Mouse (Mus musculus): ENCODE results near the gene Hcrt.

Gene Hcrt

DNA sequence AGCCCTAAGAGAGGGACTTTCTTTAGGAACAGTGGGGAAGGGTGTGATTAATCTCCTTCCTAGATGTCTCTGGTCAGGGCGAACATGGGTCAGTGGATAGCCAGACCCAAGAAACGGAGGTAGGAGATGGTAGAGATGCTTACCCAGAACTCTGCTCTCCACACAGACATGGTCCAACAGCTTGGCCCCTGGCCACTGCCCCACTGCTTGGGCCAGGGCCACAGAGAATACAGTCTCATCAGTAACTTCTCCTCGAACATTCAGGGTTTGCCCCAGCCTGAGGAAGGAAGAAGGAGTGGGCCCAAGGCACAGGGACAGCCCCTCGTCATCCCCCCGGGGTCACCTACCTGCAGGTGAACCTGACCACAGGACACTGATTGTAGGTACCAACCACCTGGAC, 5.1 kb upstream of the Hcrt start:
- no peak for DNase-seq (ENCODE audit: low spot score in 2 of 2)

DNA sequence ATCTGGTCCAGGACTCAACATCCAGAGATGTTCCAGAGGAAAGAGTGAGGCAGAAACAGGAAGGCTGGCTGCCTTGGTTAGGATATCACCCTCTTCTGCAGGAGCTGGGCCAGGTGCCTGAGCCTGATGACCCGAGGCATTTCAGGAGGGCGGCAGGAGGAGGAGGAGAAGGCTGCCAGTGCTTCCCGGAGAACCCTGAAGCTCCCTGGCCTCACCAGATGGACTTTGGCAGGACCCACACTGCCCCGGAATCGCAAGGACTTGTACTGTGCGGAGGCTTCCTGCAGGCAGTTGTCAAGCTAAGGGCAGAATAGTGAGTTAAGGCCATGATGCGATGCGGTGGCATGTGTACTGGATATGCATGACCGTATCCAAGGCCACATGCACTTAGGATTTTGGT, 4.0 kb upstream of the Hcrt start:
- DNase-seq (ENCODE audit: low spot score in 2 of 2), result no peak

DNA sequence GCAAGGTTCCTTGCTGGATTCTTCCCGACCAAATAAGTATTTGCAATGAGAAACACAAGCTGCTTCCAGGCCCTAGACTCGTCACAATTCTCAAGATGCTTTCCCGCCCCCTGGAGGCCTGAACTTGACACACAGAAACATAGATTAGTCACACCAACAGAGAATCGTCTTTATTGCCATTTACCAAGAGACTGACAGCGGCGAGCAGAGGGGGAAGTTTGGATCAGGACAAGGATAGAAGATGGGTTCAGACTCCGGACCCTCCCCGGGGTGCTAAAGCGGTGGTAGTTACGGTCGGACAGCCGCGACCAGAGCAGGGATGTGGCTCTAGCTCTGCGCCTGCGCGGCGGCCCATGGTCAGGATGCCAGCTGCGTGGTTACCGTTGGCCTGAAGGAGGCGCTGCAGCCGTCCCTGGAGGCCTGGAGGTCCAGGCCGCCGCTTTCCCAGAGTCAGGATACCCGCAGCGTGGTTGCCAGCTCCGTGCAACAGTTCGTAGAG, 1.1 kb downstream of the Hcrt start:
- DNase-seq (ENCODE audit: low spot score in 2 of 2), result peak; percentile 90 to 93

DNA sequence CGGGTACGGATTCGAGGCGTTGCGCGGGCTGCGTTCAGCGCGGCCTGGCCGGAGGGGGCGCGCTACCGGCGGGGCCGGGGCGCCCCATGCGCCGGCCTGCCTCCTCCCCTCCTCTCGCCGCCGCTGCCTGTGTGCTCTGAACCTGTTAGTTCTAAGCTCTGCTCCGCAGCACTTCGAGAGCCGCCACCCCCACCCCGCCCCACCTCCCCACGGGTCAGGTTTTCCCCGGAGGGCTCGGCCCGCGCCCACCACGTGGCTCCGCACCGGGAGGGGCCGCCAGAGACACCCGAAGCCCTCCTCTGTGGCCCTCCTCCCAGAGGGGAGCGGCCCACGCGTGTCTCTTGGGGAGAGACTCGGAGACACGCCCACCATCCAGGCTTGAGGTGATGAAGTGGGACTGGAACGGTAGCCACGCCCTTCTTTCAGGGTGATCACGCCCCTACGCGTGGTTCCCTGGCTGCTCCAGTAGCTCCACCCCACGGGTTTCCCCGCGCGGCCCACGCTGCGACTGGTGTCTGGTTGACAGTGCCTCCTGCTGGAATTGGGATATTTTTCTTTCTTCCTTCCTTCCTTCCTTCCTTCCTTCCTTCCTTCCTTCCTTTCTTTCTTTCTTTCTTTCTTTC, 3.0 kb downstream of the Hcrt start, which contains the start of gene Kcnh4:
Kcnh4 (minus strand) TSS at position 332 of the 623 bp plus-strand sequence.
- peak; percentile 92 to 96 for DNase-seq (ENCODE audit: low spot score in 2 of 2)

DNA sequence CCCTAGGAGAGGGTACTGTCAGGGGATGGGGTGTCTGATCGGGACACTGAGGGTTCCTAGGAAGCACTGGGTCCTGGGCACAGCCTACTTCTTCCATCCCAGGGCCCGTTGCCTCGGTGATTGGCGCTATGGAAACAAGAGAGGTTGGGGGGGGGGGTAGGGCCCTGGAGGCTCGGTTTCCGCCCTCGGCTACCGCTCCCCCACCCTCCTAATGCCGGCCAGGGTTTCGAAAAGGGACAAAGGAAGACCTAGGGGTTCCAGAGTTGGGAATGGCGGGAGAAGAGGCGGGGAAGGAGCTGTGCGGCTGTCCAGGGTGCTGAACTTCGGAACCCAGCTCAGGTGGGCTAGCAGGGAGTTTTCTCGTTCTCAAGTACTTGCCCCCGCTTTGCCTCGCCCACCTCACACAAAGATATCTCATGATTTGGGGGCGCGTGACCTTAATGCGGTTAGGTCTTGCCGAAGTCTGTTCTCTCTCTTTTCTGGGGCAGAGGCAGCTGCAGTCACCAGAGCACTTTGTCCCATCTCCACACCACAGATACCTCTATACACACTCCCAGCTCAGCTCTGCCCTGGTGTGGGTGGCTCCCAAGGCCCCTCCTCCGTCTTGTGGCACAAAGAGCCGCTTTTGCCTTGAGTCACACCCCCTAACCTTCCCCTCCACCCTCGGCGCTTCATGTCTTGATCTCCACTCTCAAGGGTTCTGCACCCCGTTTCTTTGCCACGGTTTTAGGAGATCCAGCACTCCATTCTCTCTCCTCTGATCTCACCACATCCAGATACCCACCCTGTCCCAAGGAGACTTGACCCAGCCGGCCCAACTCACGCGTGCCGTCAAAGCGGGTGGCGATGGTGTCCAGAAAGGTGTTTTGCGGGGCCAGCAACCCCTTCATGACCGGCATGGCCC, 3.8 kb downstream of the Hcrt start:
- DNase-seq (ENCODE audit: low spot score in 2 of 2), result peak in 1 of 2 experiments; percentile 43

DNA sequence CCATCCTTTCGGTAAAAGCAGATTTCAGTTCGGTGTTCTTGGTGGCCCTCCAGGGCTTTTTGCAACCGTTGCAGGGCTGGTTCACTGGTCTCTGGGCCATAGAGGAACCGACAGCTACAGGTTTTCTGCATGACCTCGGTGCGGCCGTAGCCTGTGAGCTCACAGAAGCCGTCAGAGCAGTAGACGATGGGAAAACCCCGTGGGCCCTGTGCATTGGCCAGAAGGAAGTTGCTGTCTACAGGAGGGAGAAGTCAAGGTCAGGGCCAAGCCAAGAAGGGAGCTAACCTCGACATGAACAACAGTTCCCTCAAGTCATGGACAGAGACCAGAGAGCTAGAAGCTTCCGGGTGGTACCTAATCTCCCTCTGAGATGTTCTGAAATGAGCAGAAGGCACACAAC, 5.2 kb downstream of the Hcrt start:
- DNase-seq (ENCODE audit: low spot score in 2 of 2), result no peak

DNA sequence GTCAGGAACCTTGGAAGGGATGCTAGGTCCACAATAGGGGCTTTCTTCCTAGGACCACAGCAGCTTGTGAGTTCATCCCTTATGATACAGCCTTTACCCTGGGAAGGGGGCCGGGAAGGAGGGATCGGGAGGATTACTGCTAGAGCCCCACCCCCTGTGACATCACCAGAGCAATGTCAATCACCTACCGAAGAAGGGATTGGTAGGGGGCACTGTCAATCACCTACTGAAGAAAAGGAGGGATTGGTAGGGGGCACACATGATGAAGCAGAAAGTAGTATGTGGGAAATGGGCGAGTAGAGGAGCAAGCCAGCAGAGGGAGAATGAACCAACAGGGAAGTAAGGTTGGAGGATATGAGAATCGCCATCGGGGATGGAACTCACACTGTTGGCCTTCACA, 6.3 kb downstream of the Hcrt start:
- no peak for DNase-seq (ENCODE audit: low spot score in 2 of 2)

DNA sequence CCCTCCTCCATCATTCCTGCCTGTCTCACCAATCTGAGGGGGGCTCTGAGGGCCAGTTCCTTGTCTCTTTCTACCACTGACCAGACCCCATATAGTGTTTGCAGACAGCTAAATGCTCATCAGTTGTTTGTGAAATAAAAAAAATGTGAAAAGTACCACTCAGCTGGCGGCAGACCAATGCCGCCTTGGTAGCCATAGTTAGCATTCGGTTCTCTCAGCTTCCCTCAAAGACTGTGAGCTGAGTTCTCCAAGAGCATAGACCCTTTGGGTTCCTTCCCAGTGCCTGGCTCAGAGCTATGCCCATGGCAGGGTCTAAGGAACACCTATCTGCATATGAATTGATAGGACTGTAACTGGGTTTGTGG, 8.1 kb downstream of the Hcrt start:
- DNase-seq (ENCODE audit: low spot score in 2 of 2), result peak; percentile 42 to 66

DNA sequence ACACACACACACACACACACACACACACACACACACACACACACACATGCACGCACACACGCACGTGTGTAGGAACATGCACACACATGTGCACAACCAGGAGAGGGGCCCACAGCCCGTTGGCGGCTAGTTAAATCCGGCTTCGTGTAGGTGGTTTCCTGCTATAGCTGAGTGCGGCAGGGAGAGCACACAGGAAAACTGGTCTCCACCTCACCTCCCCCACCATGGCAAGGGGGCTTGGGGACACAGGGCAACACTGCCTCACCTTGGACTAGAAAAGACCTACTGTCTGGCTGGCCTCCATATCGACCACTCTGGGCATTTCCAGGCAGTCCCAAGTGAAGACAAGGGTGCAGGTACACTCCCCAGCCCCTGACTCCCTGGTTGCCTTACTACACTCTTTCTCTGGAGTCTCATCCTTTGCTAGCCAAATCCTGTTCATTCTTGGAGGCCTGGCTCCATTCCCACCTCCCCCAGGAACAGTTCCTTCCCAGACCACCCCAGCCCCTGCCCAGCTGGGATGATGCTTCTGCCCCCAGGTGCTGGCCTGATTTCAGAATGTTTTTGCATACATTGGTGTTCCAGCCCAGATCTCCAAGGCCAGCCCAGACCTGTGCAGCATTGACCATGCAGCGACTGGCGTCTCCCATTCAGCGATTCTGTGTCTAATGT, 8.6 kb downstream of the Hcrt start:
- peak; percentile 75 to 79 for DNase-seq (ENCODE audit: low spot score in 2 of 2)

DNA sequence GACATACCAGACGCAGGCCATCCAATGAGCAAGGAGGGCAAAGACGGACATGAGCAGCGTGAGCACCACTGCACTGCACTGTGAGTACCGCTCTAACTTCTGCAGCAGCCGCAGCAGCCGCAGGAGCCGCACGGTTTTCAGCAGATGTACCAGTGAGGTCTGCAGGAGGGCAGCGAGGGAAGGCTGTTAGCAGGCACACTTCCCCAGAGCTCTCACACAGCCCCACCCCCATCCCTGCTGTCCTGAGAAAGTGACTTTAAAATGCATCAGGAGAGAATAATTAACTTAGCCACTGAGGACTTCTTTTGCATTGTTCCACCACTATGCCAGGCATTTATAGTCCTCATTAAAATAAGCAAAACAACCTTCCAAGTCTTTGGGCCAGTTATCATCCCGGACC, 10.4 kb downstream of the Hcrt start:
- no peak for DNase-seq (ENCODE audit: low spot score in 2 of 2)

DNA sequence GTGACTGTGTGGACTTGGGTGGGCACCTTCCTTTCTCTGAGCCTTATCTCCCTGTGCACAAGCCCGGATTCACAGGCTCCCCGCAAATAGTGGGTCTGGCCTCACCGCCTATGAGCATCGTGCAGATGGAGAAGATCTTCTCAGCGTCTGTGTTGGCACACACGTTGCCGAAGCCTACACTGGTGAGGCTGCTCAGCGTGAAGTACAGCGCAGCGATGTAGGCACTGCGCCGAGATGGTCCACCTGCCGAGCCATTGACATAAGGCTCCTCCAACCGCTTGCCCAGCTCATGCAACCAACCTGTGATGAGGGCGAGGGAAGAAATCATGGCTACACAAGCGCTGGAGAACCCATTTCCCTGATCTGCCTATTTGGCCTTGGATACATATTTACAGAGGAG, 12.6 kb downstream of the Hcrt start:
- DNase-seq (ENCODE audit: low spot score in 2 of 2), result no peak

DNA sequence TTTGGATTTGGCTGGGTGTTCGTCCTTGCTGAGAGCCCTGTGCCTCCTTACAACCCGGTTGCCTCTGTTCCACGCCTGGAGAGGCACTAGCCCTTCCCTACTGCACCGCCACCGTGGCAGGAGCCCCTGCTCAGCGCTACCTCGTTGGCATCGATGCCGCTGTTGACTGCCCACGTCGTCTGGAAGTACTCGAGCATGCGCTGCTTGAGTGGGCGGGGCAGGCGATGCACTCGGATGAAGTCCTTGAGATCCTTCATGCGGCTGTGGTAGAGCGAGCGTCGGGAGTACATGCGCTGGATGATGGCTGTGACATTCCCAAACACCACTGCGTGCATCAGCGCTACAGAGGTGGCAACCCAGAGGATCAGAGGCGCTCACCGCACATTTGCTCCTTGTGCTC, 13.3 kb downstream of the Hcrt start:
- DNase-seq (ENCODE audit: low spot score in 2 of 2), result peak; percentile 56 to 57

DNA sequence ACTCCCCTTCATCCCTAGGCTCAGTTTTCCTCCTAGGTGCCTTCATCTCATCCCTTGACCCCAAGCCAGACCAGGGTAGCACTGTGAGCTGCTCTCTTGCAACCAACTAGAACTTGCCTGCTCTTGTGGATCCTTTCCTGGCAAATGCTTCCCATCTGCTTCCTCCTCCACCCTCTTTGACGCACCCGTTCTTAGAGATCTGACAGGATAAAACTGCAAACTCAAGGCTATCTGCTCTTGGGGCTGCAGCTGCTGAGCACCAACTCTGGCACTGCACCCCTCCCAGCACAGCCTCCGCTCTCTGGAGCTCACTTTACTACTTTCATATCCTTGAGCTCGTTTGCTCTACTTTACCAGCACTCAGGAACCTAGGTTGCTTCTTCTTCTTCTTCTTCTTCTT, 14.1 kb downstream of the Hcrt start:
- DNase-seq (ENCODE audit: low spot score in 2 of 2), result no peak

DNA sequence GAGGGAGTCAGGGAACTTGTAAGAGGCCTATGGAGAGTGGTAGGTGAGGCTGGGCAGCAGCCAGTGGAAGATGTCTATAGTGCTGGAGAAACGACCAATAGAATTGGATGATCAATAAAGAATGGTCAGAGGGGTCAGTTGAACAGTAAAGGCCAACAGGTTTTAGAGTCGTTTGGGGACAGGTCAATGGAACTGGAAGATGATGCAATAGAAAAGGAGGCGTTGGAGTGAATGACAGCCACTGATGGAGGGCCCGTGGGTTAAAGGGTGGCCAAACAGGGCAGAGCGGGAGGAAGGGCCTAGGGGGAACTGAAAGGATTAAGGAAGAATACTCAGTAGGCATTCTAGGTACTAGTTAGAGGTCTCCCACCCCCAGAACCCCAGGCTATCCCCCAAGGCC, 15.6 kb downstream of the Hcrt start:
- DNase-seq (ENCODE audit: low spot score in 2 of 2), result no peak

DNA sequence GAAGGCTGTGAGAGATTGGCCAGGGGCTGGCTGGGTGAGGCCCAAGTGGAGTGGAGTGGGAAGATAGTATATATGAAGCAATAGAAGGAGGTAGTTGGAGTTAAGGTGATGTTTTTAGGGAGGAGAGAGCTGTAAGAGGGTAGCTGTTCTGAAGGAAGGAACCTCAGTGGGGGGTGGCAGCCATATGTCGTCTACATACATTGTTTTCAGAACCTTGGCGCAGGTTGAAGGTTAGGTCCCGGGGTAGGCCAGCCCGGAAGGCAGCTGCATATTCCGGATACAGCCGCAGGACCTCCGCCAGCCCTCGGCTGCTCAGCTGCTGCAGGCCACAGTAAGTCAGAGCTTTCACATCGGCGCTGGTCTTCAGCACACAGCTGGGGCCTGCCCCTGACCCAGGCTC, 16.2 kb downstream of the Hcrt start:
- no peak for DNase-seq (ENCODE audit: low spot score in 2 of 2)

DNA sequence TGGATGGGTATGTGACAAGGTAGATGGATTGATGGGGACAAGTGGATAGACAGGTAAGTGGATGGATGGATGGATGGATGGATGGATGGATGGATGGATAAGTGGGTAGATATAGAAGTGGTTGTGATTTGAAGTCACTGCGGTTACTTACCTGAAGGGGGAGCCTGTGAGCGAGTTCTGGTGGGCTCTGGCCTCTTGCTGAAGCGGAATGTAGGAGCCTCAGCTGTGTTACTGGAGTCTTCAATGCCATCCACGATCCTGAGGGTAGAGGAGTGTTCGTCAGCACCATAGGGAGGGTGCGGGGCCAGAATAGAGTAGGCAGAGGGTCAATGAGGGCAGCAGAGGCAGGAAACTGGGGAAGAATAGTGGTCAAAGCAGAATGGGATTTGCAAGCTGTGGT, 17.6 kb downstream of the Hcrt start:
- DNase-seq (ENCODE audit: low spot score in 2 of 2), result peak; percentile 64 to 70

DNA sequence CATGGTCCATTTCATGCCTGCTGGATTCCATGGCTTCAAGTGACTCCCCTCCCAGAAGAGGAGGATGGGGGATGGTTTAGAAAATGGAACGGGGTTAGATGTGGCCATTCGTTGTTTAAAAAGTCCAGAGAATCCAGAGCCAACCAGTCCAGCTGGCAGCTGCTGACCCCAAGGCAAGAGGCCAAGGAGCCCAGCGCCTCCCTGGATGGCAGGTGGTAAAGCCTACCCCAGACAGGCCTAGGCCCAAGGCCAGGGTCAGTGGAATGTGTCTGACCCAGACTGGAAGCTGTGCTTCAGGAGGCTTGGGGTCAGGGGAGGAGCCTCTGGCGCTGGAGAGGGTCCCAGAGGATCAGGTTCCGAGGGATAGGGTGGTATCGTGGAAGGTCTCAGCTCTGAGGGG, 21.4 kb downstream of the Hcrt start:
- DNase-seq (ENCODE audit: low spot score in 2 of 2), result no peak

DNA sequence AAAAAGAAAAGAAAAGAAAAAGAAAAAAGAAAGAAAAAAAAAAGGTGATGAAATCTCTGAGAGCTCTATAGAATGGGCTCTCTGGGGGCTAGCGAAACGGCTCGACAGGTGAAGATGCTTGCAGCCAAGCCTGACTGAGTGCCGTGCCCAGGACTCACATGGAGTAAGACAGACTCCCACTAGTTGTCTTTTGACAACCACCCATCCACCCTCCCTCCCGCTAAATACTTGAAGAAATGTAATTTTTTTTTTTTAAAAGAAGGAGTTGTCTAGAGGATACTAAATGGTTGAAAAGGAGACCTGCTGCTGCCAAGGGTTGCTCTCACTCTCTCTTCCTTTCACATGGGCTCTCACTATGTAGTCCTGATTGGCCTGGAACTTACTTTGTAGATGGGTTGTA, 24.0 kb downstream of the Hcrt start:
- DNase-seq (ENCODE audit: low spot score in 2 of 2), result no peak

DNA sequence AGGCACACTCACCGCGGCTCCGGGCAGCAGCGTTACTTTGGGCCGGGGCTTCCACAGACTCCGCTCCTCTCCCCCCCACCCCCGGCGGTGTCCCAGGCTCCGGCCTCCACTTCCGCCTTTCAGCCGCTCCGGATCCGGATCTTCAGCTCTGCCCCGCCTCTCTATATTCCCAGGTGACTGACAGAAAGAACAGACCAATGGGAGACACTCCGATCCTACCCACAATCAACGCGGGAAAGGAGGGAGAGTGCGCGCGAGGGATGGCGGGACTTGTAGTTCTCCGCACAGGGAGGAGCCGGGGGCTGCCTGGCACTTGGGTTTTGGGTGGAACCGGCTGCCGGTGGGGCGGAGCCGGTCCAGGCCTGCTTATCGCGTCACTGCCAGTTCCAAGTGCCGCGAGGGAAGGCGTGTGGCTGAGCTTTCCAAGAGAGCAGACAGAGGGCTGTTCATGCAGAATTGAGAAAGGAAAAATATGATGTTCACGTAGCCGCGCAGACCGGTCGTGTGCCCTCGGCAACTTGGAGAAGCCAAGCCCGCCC, 24.6 kb downstream of the Hcrt start, which contains the start of gene Rab5c:
Rab5c (minus strand) TSS at position 150 of the 539 bp plus-strand sequence.
- DNase-seq (ENCODE audit: low spot score in 2 of 2), result peak; percentile 99

DNA sequence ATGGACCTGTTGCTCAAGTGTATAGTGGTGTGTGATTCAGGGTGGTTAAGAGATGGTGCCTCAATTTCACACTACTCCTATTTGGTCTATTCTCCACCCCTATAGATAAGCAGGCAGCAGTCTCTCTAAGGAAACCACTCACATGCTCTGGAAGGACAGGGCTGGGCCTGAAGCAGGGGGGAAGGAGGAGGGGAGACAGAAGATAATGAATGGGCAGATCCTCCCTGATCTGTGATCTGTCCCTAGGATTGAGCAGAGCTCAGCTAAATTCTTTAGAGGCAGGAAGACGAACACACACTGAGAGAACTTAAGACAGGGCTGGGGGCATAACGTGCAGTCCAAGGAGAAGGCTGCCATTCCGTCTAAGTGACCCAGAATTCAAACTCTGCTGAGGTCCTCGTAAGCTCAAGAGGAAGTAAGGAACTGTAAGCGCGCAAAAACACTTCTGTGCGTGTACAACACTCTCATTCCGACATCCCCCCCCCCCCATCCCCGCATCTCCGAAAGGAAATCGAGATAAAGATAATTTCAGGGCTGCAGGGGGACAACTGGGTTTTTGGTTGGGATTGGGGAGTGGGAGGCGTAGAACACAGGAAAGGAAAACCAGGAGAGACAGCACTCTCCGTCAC, 25.5 kb downstream of the Hcrt start:
- no peak for DNase-seq (ENCODE audit: low spot score in 2 of 2)

DNA sequence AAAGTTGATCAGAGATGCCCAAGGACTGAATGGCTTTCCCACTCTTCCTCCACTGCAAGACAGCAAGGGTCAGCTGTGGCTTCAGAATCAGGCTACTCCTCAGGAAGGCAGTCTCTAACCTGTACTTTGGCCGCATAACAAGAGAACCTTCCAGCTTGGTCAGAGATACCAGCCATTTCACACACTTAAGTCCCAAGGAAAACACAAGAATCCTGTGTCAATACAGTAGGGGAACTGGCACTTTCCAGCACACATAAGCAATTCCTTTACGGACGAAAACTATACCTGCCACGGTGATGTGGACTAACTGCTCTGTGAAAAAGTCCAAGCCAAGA, 26.0 kb downstream of the Hcrt start:
- DNase-seq (ENCODE audit: low spot score in 2 of 2), result no peak

Measured in right cerebral cortex, adult 2 months (tissue).